Mouse (Mus musculus) small intestine, adult 2 months (tissue): ENCODE measurements around the gene Padi2. TPM values are rescaled to one million over a fixed set of nuclear protein-coding genes. Genes with fewer than 3 reads are reported as not detected.
A peak's percentile ranks its signal among the peaks of the same experiment; 100 is the strongest.

Source experiments
- H3K27ac ChIP-seq: fragments of 200-500 bp; 2 replicates; pipeline ENCODE4 v1.5.1; 2012; ENCODE audit warnings: low read depth, low read length, control low read depth, inconsistent platforms; ENCODE audit not compliant: insufficient read depth
- H3K27me3 ChIP-seq: fragments of 200-500 bp; 2 replicates; pipeline ENCODE4 v1.6.1; 2012; ENCODE audit warnings: mild to moderate bottlenecking, moderate library complexity, low read length, inconsistent platforms; ENCODE audit not compliant: control insufficient read depth, insufficient read depth
- H3K36me3 ChIP-seq: fragments of 200-500 bp; 2 replicates; pipeline ENCODE4 v1.6.1; 2012; ENCODE audit warnings: mild to moderate bottlenecking, low read length, control low read depth, inconsistent platforms; ENCODE audit not compliant: control insufficient read depth, insufficient read depth
- H3K4me1 ChIP-seq: fragments of 200-500 bp; 2 replicates; pipeline ENCODE4 v1.6.1; 2012; ENCODE audit warnings: low read length, inconsistent platforms, mixed read lengths; ENCODE audit not compliant: control insufficient read depth, insufficient read depth, insufficient read length
- H3K4me3 ChIP-seq: fragments of 200-500 bp; 2 replicates; pipeline ENCODE4 v1.5.1; 2012; ENCODE audit warnings: low read depth, mild to moderate bottlenecking, control low read depth, inconsistent platforms, low read length, moderate library complexity
- CTCF ChIP-seq: fragments of 200-500 bp; IDR thresholded peaks from 2 replicates; pipeline ENCODE4 v1.5.1; 2012; ENCODE audit warnings: low read depth, mild to moderate bottlenecking, control low read depth, inconsistent platforms, low read length, moderate library complexity, mixed read lengths; ENCODE audit not compliant: insufficient replicate concordance, insufficient read length; ENCODE audit errors: extremely low read depth
- POLR2A ChIP-seq: fragments of 200-500 bp; IDR thresholded peaks from 2 replicates; pipeline ENCODE4 v1.6.1; 2012; ENCODE audit warnings: low read depth, mild to moderate bottlenecking, control low read depth, inconsistent platforms, low read length, moderate library complexity
- WGBS: fragments of 180-500 bp; shearing (Covaris S2); methylation state at CpG from one replicate; pipeline ENCODE4 v1.1.7; 2018; 5-methylcytosine and 5-hydroxymethylcytosine counted together
- polyA plus RNA-seq: library from polyadenylated mRNA; depleted of rRNA; stranded (reverse); fragments of >200 nt; gene quantifications from 2 replicates; pipeline ENCODE4 v1.2.3, GENCODE M21; 2012

The Padi2 gene
- polyA plus RNA-seq, 1 experiment = 2.3 TPM

- TF ChIP-seq POLR2A = no peak
- TF ChIP-seq CTCF = no peak
- Histone ChIP-seq H3K4me1 (no peaks in the 10 kb centered on the region), H3K27ac (no peak overlapping the region), H3K27me3 (no peaks in the 10 kb centered on the region), H3K36me3 (no peaks in the 10 kb centered on the region), H3K4me3 (no peak overlapping the region)
- WGBS = 84% methylated on average over 5 of the region's 5 CpGs
Measured at GRCm38 (mm10) chr4:140922508-140922907, 16.4 kb downstream of the Padi2 start.

GRCm38 (mm10) chr4:140925648-140926047, 19.5 kb downstream of the Padi2 start:
- Histone ChIP-seq H3K36me3 (no peaks in the 10 kb centered on the region), H3K4me1 (no peaks in the 10 kb centered on the region), H3K27ac (no peak overlapping the region), H3K4me3 (no peak overlapping the region), H3K27me3 (no peaks in the 10 kb centered on the region)
- TF ChIP-seq POLR2A (no peak), CTCF (no peak)
- 76% methylated on average over 8 of the region's 8 CpGs for WGBS

GRCm38 (mm10) chr4:140928349-140928748, 22.2 kb downstream of the Padi2 start:
- Histone ChIP-seq H3K4me3 (no peak overlapping the region), H3K4me1 (no peaks in the 10 kb centered on the region), H3K27me3 (no peaks in the 10 kb centered on the region), H3K36me3 (no peaks in the 10 kb centered on the region), H3K27ac (no peak overlapping the region)
- 83% methylated on average over 9 of the region's 9 CpGs for WGBS
- TF ChIP-seq POLR2A (no peak), CTCF (no peak)

- no peaks in the 10 kb centered on the region for H3K4me1 ChIP-seq
- WGBS = 30% methylated on average over 8 of the region's 8 CpGs
- TF ChIP-seq CTCF (no peak), POLR2A (no peak)
- no peak overlapping the region for H3K4me3 ChIP-seq
- H3K36me3 ChIP-seq = no peaks in the 10 kb centered on the region
- no peak overlapping the region for H3K27ac ChIP-seq
- H3K27me3 ChIP-seq = no peaks in the 10 kb centered on the region
Measured at GRCm38 (mm10) chr4:140929745-140930144, 23.6 kb downstream of the Padi2 start.

- no peaks in the 10 kb centered on the region for H3K4me1 ChIP-seq
- no peak for TF ChIP-seq POLR2A
- no peak for TF ChIP-seq CTCF
- WGBS = 67% methylated on average over 10 of the region's 10 CpGs
- H3K4me3 ChIP-seq = no peak overlapping the region
- H3K27ac ChIP-seq = no peak overlapping the region
- no peaks in the 10 kb centered on the region for H3K36me3 ChIP-seq
- no peaks in the 10 kb centered on the region for H3K27me3 ChIP-seq
Measured at GRCm38 (mm10) chr4:140930900-140931470, 24.8 kb downstream of the Padi2 start.

GRCm38 (mm10) chr4:140935643-140936042, 29.5 kb downstream of the Padi2 start:
- 88% methylated on average over 9 of the region's 9 CpGs for WGBS
- H3K4me1 ChIP-seq = no peaks in the 10 kb centered on the region

GRCm38 (mm10) chr4:140944356-140944755, 38.2 kb downstream of the Padi2 start:
- H3K27me3 ChIP-seq = no peaks in the 10 kb centered on the region
- H3K4me3 ChIP-seq = no peak overlapping the region
- peak overlapping the region; percentile 88 for H3K27ac ChIP-seq
- H3K4me1 ChIP-seq = no peaks in the 10 kb centered on the region
- no peaks in the 10 kb centered on the region for H3K36me3 ChIP-seq
- no peak for TF ChIP-seq POLR2A
- TF ChIP-seq CTCF = no peak
- 82% methylated on average over 12 of the region's 12 CpGs for WGBS

More at GRCm38 (mm10) chr4:140935643-140936042, 29.5 kb downstream of the Padi2 start:
- H3K27me3 ChIP-seq = no peaks in the 10 kb centered on the region
- no peak overlapping the region for H3K4me3 ChIP-seq
- H3K27ac ChIP-seq = no peak overlapping the region
- no peaks in the 10 kb centered on the region for H3K36me3 ChIP-seq
- TF ChIP-seq CTCF (no peak), POLR2A (no peak)

GRCm38 (mm10) chr4:140944961-140945442, 38.9 kb downstream of the Padi2 start:
- WGBS = 68% methylated on average over 5 of the region's 5 CpGs
- Histone ChIP-seq H3K27ac (peak overlapping the region; percentile 88), H3K4me1 (no peaks in the 10 kb centered on the region), H3K36me3 (no peaks in the 10 kb centered on the region), H3K4me3 (peak overlapping the region; percentile 37; the same call in 1 of the 2 replicates), H3K27me3 (no peaks in the 10 kb centered on the region)
- no peak for TF ChIP-seq CTCF
- no peak for TF ChIP-seq POLR2A
